18 mouse cellular contexts compared by ENCODE assay signal in genomic region chr16:44684646-44685045, GRCm38 (mm10). TPM values are rescaled to one million over a fixed set of nuclear protein-coding genes. Genes with fewer than 3 reads are reported as not detected.
A peak's percentile ranks its signal among the peaks of the same experiment; 100 is the strongest.
DNase-seq lines count a peak whose midpoint lies in the region; ATAC-seq lines count a peak whose summit lies in the region.
"Had no signal": no experiment of that assay in that cellular context is flagged by ENCODE, and none has a peak within 500 bp of the region (broad histone marks: within the 10 kb centered on the region; RNA-seq: fewer than 3 reads in every experiment).

No protein-coding gene starts in this region.

- no peaks in the 10 kb centered on the region for H3K27me3 ChIP-seq in forebrain, embryonic 14.5 days (replicated peaks; ENCODE audit: control insufficient read depth, insufficient read depth, low read length)
- H3K27me3 ChIP-seq in forebrain, embryonic 15.5 days = no peaks in the 10 kb centered on the region
- no peaks in the 10 kb centered on the region for H3K27me3 ChIP-seq in embryonic facial prominence, embryonic 12.5 days
- no peaks in the 10 kb centered on the region for H3K27me3 ChIP-seq in limb, embryonic 10.5 days (ENCODE audit: low read depth, poor library complexity, severe bottlenecking)

- no peak overlapping the region for H3K4me3 ChIP-seq in forebrain, embryonic 14.5 days (ENCODE audit: low read depth, low read length)
- H3K4me3 ChIP-seq in forebrain, embryonic 15.5 days = no peak overlapping the region
- no peak overlapping the region for H3K4me3 ChIP-seq in embryonic facial prominence, embryonic 12.5 days
- H3K4me3 ChIP-seq in limb, embryonic 10.5 days = no peak overlapping the region
- H3K4me3 ChIP-seq: heart, embryonic 10.5 days had no signal

- H3K9ac ChIP-seq in forebrain, embryonic 14.5 days (ENCODE audit: low read length) = no peak overlapping the region
- H3K9ac ChIP-seq in forebrain, embryonic 15.5 days (replicated peaks) = no peak overlapping the region
- no peak overlapping the region for H3K9ac ChIP-seq in embryonic facial prominence, embryonic 12.5 days

- peak; percentile 26 for DNase-seq in forebrain, embryonic 14.5 days (ENCODE audit: low spot score)
- peak; percentile 75 for DNase-seq in 3T3-L1 (ENCODE audit: low read depth, low spot score)
- DNase-seq in limb, embryonic 10.5 days (ENCODE audit: low spot score) = no peak
- DNase-seq in lung, postnatal 25 days (ENCODE audit: low spot score) = no peak
- DNase-seq in layer of hippocampus, adult 11-12 months (ENCODE audit: low spot score) = no peak
- DNase-seq in layer of hippocampus, adult 9-11 months = no peak
- DNase-seq: cerebellum, adult 9-11 months; embryo, embryonic 11 days; gastrocnemius, postnatal 10 days; heart, postnatal 14 days; kidney, adult 11 months; kidney, postnatal 14 days; lung, postnatal 36 days had no signal

- H3K4me2 ChIP-seq in forebrain, embryonic 14.5 days (ENCODE audit: low read length) = no peak overlapping the region
- no peak overlapping the region for H3K4me2 ChIP-seq in forebrain, embryonic 15.5 days (replicated peaks)
- H3K4me2 ChIP-seq in embryonic facial prominence, embryonic 12.5 days (replicated peaks) = no peak overlapping the region
- H3K4me2 ChIP-seq: midbrain, embryonic 11.5 days had no signal

- peak overlapping the region; percentile 11; the same call in 1 of the 2 replicates for H3K27ac ChIP-seq in forebrain, embryonic 14.5 days (ENCODE audit: low read depth, low read length)
- H3K27ac ChIP-seq in forebrain, embryonic 15.5 days (replicated peaks) = no peak overlapping the region
- 0 out of 2 replicates have a peak overlapping the region, but pooled peaks have one; percentile 36 for H3K27ac ChIP-seq in embryonic facial prominence, embryonic 12.5 days
- peak overlapping the region; percentile 30; the same call in 1 of the 2 replicates for H3K27ac ChIP-seq in limb, embryonic 10.5 days
- H3K27ac ChIP-seq: heart, embryonic 10.5 days had no signal

- H3K9me3 ChIP-seq in forebrain, embryonic 14.5 days (replicated peaks; ENCODE audit: control insufficient read depth, low read length) = peaks cover 6% of the 10 kb centered on the region
- H3K9me3 ChIP-seq in forebrain, embryonic 15.5 days = 0 out of 2 replicates have a peak, but pooled peaks cover 8% of the 10 kb centered on the region
- H3K9me3 ChIP-seq in embryonic facial prominence, embryonic 12.5 days = peaks cover 8% of the 10 kb centered on the region; the same call in 1 of the 2 replicates
- no peaks in the 10 kb centered on the region for H3K9me3 ChIP-seq in limb, embryonic 10.5 days (replicated peaks)
- H3K9me3 ChIP-seq: G1E had no signal

- H3K4me1 ChIP-seq in forebrain, embryonic 14.5 days (ENCODE audit: control insufficient read depth, insufficient read depth, low read length) = peaks cover 32% of the 10 kb centered on the region
- H3K4me1 ChIP-seq in forebrain, embryonic 15.5 days = peaks cover 51% of the 10 kb centered on the region
- peaks cover 52% of the 10 kb centered on the region for H3K4me1 ChIP-seq in embryonic facial prominence, embryonic 12.5 days
- peaks cover 55% of the 10 kb centered on the region for H3K4me1 ChIP-seq in limb, embryonic 10.5 days

- WGBS in forebrain, embryonic 14.5 days = 66% methylated on average over 7 of the region's 7 CpGs
- 59% methylated on average over 7 of the region's 7 CpGs for WGBS in forebrain, embryonic 15.5 days
- WGBS in embryonic facial prominence, embryonic 12.5 days = 80% methylated on average over 7 of the region's 7 CpGs
- WGBS in limb, embryonic 10.5 days = 88% methylated on average over 7 of the region's 7 CpGs

- H3K36me3 ChIP-seq in forebrain, embryonic 14.5 days (ENCODE audit: control insufficient read depth, insufficient read depth, low read length) = no peaks in the 10 kb centered on the region
- H3K36me3 ChIP-seq in forebrain, embryonic 15.5 days = no peaks in the 10 kb centered on the region
- H3K36me3 ChIP-seq in embryonic facial prominence, embryonic 12.5 days = no peaks in the 10 kb centered on the region
- H3K36me3 ChIP-seq in limb, embryonic 10.5 days = no peaks in the 10 kb centered on the region
- H3K36me3 ChIP-seq: G1E; heart, embryonic 10.5 days had no signal

- no peak for ATAC-seq in forebrain, embryonic 14.5 days
- no peak for ATAC-seq in forebrain, embryonic 15.5 days (replicated peaks)
- no peak for ATAC-seq in embryonic facial prominence, embryonic 12.5 days (ENCODE audit: insufficient number of reproducible peaks, insufficient read depth, low FRiP score, low TSS enrichment)

RNA-seq across cellular contexts. Expression of gene Nepro, which starts 39.5 kb away (rescaled TPM):
- polyA plus RNA-seq in forebrain, embryonic 14.5 days (2014; fragmentation: Nextera tagmentation; extraction: Ambion mirVana) = 3.8 and 4.5 TPM in 2 replicates
- 4.5 and 4.9 TPM in 2 replicates for polyA plus RNA-seq in forebrain, embryonic 15.5 days (2015; fragmentation: Nextera tagmentation; extraction: Ambion mirVana)
- 12.6 and 12.9 TPM in 2 replicates for polyA plus RNA-seq in embryonic facial prominence, embryonic 12.5 days (2016; fragmentation: Nextera tagmentation; extraction: Ambion mirVana)
- 14.0 and 15.7 TPM in 2 replicates for polyA plus RNA-seq in limb, embryonic 10.5 days (2016; fragmentation: Nextera tagmentation; extraction: Ambion mirVana)

Comparison
In these comparisons a context has a peak if more than half of its experiments do, and no peak if none do; other contexts are left out.
1. DNase-seq: peak in forebrain, embryonic 14.5 days (single experiment) and 3T3-L1 (single experiment); none in limb, embryonic 10.5 days (single experiment), lung, postnatal 25 days (single experiment), layer of hippocampus, adult 11-12 months (single experiment) and layer of hippocampus, adult 9-11 months (single experiment).